Mouse (Mus musculus) adrenal gland, adult (tissue): Measurements from ENCODE around the gene Slc35b2.

Source experiments
- DNase-seq, 2 experiments: peaks; one replicate each; pipeline ENCODE4 v3.0.0; 2022 to 2023; ENCODE audit warnings: low spot score in 1 of 2; ENCODE audit not compliant: inconsistent age in 2 of 2

Slc35b2 gene

GRCm38 (mm10) chr17:45545278-45545961 lies 18.3 kb upstream of the Slc35b2 start:
- DNase-seq = peak in 1 of 2 experiments; percentile 35

GRCm38 (mm10) chr17:45546941-45547340 lies 16.7 kb upstream of the Slc35b2 start:
- DNase-seq = no peak

- no peak for DNase-seq
Measured at GRCm38 (mm10) chr17:45547461-45548190, 16.0 kb upstream of the Slc35b2 start.

DNA sequence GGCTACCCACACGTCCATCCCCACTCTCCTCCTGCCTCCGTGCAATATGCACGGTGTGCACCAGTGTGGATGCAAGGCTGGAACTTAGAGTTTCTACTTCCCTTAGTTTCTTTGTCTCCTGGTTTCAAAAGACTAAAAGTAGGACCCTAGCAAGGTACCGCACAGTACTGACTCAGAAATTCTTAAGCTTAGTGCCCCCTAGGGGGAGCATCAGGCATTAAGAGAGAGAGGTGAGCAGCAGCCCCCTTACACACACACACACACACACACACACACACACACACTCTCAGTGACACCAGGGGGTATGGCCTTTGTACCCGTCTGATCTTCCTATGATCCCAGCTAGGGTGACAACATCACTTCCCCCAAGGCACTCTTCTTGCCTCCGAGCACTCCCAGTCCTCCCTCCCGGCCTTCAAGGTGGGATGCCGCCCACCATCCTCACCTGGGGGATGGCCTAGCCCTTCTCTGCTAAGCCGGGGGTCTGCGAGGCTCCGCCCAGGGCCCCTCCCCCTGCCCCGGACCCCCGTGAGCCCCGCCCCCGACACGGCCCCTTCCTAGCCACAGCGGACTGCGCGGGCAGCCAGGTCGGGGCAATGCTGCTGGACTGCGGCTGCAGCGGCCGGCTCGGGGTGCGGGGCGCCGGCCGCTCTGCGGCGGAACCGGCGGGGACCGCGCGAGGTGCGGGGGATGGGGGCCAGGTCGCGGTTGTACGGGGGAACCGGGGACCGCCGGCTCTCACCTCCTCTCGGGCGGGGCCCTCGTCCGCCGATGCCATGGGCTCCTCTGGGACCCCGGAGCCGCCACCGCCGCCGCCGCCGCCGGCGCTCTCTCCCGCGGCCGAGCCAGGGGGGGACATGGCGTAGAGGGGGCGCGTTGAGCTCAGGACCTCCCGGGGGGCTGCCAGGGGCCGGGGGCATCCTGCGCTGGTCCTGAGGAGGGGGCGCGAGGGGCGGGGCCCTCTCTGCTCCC lies 14.8 kb upstream of the Slc35b2 start:
- peak; percentile 17 to 23 for DNase-seq

DNA sequence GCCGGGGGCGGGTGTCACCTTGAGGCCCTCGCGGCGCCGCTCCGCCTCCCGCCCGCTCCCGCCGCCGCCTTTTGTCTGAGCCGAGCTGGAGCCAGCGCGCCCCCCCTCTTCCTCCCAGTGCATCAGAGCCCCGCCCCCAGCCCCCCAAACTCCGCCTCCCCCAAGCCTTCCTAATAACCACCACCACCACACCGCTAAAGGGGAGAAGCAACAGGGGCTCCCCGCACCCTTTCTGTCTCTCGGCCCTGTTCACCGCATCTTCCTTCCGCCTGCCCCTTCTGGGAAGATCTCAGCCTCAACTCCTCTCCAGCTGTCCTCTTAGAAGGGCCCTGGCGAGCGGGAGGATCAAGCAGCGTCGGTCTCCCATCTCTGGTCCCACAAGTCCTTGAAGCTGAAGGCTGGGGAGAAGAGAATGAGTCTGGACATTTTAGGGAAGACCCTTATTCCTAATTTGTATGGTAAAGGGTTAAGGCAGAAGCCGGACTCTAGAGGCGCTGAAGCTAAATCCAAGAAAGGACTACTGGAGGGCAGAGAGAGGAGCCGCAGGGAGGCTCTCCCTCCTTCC lies 14.0 kb upstream of the Slc35b2 start, which contains the start of gene Tmem151b:
Gene Tmem151b, minus strand, starts transcription at position 61 of the 565 bp plus-strand sequence.
- DNase-seq = peak in 1 of 2 experiments; percentile 44

DNA sequence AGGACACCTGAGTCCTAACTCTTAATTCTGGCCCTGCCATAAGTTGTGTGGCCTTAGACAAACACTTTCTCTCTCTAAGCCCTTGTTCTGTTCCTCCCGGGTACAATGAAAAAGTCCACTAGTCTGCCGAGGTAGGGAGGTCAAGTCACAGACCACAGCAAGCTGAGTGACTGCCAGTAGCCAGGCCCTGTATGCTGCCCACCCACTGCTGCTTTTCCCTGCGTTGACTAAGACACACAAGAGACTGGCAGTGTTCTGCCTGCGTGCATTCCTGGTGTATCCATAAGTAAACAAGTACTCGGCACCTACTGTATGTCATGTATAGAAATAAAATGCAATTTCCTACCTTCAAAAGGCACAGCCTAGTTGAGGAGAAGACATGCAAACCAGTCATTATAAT lies 13.4 kb upstream of the Slc35b2 start:
- DNase-seq = no peak

- DNase-seq = no peak
Measured at GRCm38 (mm10) chr17:45551249-45551796, 12.4 kb upstream of the Slc35b2 start.

DNA sequence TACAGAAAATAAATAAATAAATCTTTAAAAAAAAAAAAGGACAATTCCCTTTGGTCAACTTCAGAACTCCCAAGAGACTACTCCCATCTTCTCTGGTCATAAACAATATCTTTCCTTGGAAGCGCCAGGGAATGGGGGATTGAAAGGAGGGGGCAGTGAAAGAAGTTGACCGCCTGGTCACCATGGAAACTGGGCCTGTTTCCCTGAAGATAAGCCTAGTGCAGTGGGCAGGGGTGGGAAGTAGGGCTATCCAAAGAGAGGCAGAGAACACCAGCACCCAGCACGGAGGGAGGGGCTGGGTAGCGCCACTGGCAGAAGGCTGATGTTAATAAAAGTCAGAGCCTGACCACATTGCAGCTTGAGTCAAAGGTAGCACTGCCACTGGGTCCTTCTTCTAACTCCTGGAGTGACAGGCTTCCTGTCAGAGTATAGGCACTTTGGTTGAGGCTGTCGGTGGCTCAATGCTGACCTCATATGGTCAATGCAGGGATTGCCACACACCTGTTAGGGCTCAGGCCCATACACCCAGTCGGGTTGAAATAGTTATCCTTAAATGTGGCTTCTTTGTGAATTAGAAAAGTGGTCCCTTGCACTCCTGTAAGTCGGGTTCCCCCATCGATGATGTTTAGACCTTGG lies 11.7 kb upstream of the Slc35b2 start:
- peak; percentile 79 to 92 for DNase-seq

- DNase-seq = peak in 1 of 2 experiments; percentile 27
Measured at GRCm38 (mm10) chr17:45553065-45553464, 10.6 kb upstream of the Slc35b2 start.

- peak in 1 of 2 experiments; percentile 27 for DNase-seq
Measured at GRCm38 (mm10) chr17:45554420-45554819, 9.3 kb upstream of the Slc35b2 start.

GRCm38 (mm10) chr17:45555452-45556106 lies 8.1 kb upstream of the Slc35b2 start, which contains the start of gene Nfkbie:
Nfkbie (plus strand) TSS chr17:45555703.
- DNase-seq = peak; percentile 97 to 99

GRCm38 (mm10) chr17:45556107-45556489 lies 7.6 kb upstream of the Slc35b2 start:
- no peak for DNase-seq

GRCm38 (mm10) chr17:45556514-45557245 lies 7.0 kb upstream of the Slc35b2 start:
- DNase-seq = peak in 1 of 2 experiments; percentile 44

GRCm38 (mm10) chr17:45557246-45557824 lies 6.3 kb upstream of the Slc35b2 start:
- peak in 1 of 2 experiments; percentile 15 for DNase-seq

DNA sequence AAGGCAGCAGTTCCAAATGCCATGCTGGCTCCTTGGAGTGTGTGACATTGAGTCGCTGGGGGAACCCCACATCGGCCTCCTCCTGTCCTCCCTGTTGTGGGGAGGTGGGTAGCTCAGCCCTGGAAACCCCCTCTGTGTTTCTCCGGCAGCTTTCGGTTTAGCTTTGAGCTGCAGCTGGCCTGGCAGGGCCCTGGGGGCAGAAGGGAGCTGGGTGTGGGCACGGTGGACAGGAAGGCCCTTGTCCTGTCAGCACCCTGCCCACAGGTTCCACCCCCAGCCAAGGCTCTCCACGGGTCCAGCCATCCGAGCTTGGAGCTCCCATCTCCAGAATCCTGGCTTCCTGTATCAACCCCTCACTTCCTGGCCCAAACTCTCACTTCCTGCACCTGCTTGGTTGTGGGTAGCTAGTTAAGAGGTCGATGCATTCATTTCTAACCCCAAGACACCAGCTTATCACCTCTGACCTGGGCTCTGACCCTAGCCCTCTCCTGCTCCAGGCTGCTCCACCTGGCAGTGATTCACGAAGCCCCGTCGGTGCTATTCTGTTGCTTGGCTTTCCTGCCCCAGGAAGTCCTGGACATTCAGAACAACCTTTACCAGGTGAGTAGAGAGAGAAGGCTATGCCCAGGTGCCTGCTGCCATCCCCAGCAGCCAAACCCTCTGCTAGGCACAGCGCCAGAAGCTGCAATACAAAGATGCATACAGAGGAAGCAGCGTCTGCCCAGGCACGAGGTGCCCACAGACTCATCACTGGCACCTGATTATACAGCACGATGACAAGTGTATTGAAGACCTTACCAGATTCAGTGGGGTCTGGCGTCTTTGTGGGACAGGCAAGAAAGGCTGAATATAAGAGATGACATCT lies 5.4 kb upstream of the Slc35b2 start:
- DNase-seq = peak; percentile 29 to 43

DNA sequence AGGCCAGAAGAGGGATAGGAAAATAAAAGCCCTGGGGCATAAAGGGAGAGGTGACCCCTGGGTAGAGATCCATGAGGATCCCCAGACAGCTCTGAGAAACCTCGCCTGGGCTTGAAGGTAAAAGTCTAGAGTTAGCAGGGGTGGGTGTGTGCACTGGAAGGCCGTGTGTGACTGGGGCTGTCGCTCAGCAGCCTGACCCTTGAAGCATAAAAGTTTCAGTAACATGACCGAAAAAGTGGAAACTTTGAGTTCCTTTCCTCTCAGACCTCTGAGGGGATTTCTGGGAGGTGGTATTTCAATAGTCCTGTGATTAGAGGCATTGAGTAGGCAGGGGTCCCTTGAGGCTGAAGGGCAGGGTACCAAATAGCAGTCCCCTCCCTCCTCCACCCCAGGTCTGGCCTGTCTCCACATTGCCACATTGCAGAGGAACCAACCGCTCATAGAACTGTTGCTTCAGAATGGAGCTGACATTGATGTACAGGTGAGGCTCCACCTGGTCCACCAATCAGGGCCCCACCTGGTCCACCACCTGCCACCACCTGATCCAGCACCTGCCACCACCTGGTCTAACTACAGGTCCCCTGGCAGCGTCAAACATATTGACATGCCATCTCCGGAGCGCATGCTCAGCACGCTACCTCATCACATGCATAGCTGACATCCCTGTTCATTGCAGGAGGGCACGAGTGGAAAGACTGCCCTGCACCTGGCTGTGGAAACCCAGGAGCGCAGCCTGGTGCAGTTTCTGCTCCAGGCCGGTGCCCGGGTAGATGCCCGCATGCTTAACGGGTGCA lies 3.7 kb upstream of the Slc35b2 start:
- peak in 1 of 2 experiments; percentile 26 for DNase-seq

DNA sequence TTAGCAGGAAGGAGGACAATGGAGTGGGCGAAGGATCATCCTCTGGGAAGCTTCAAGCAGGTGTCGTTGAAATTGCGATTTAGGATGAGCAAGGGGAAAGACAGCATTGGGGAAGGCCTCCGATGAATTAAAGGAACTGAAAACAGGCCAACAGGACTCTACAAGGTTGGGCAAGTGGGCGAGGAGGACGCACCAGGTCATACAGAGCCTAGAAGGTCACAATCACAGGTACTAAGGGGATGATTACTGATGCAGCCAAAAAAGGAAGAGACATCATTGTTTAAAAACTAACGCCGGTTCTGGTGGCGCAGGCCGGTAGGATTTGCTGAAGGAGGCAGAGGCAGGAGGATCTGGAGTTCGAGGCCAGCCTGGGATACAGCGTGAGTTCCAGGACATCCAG lies 458 bp upstream of the Slc35b2 start:
- DNase-seq = no peak
